Mouse (Mus musculus) frontal cortex, adult (tissue): ENCODE measurements around the gene Tigar.

Experiments
- ATAC-seq: cut with Nextera tagmentation; 2 replicates; pipeline ENCODE4 v1.9.2; 2017; ENCODE audit warnings: mild to moderate bottlenecking, moderate library complexity, mixed read lengths; ENCODE audit not compliant: low TSS enrichment

The Tigar gene

GRCm38 (mm10) chr6:127081820-127082219, 27.5 kb downstream of the Tigar start:
- no peak for ATAC-seq

GRCm38 (mm10) chr6:127079867-127080731, 29.3 kb downstream of the Tigar start:
- peak; percentile 97 for ATAC-seq

GRCm38 (mm10) chr6:127072817-127073216, 36.5 kb downstream of the Tigar start, which contains the start of gene Fgf23:
Fgf23 (plus strand) TSS chr6:127072902.
- ATAC-seq: no peak

GRCm38 (mm10) chr6:127064815-127065214, 44.5 kb downstream of the Tigar start:
- peak; percentile 8; the same call in 1 of the 2 replicates for ATAC-seq

DNA sequence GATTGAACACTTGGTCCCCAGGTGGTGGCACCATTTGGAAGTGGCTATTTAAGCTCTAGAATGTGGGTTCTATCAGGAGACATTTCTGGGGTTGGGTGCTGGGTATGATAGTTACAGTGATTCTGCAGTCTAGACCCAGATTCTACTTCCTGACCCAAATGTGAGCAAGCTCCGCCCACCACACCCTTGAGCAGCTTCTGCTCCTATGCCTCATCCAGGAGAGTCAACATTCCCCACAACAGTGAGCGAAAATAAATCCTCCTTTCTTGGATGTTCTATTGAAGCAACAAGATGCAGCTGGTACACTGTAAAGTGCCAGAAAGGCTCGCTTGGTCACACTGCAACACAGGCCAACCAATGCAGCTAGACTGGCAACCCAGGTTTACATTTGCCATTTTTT, 45.4 kb downstream of the Tigar start:
- ATAC-seq: peak; percentile 86

DNA sequence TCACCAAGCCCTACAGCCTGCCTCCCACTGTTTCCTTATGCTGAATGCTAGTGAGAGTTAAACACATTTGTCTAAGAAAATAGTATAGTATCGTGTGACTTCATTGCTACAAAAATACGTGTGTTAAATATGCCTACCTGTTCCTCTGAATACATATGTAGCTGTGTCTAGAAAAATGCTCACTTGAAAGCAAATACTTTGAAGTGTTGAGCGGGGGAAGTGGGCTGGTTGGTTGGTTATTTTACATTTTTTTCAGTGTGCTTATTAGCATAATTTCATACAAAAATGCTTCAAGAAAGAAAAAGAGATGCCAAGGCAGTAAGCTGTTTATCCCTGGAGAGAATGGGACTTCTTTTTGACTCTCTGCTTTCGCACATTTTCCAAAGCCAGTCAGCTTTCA, 49.4 kb downstream of the Tigar start:
- peak; percentile 66 for ATAC-seq

- ATAC-seq: no peak
Measured at GRCm38 (mm10) chr6:127056990-127057588, 52.3 kb downstream of the Tigar start.

GRCm38 (mm10) chr6:127050847-127051246, 58.5 kb downstream of the Tigar start:
- ATAC-seq: no peak

DNA sequence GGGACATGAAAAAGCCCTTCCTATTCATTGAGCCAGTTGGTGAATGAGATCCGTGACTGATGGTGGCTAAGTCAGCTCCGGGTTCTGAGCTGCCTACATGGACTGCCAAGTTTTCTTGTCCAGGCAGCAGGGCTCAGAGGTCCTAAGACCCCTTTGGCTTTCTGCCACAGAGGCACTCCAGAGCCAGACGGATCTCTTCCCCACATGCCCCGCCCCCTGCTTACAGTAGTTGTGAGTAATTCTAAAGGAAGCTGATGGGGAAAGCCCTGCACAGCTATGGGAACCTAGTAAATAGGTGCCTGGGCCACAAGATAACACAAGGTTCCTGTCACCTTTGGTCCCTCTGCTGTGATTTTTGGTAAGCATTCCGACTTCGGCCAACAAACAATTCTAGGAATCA, 64.4 kb downstream of the Tigar start:
- ATAC-seq: no peak
